Mouse (Mus musculus) urinary bladder, postnatal 36 days (tissue): ENCODE data around the gene Nup93.

Experiments
- DNase-seq, 2 experiments: peaks; one replicate each; pipeline ENCODE4 v3.0.0; 2022; ENCODE audit warnings: low spot score in 2 of 2, mixed read lengths in 1 of 2

Nup93 gene

GRCm38 (mm10) chr8:94362607-94363239 is 148.4 kb downstream of the Nup93 start:
- no peak for DNase-seq

- peak; percentile 67 to 85 for DNase-seq
These were observed 148.9 kb downstream of the Nup93 start for GRCm38 (mm10) chr8:94363288-94363688.

GRCm38 (mm10) chr8:94363906-94364305 is 149.5 kb downstream of the Nup93 start:
- DNase-seq: peak in 1 of 2 experiments; percentile 64

GRCm38 (mm10) chr8:94364686-94365312 is 150.4 kb downstream of the Nup93 start:
- no peak for DNase-seq

- no peak for DNase-seq
These were observed 151.1 kb downstream of the Nup93 start for GRCm38 (mm10) chr8:94365410-94365981.
